Mouse (Mus musculus) midbrain, embryonic 13.5 days (tissue): ENCODE measurements around the gene Hhip. TPM values are rescaled to one million over a fixed set of nuclear protein-coding genes. Genes with fewer than 3 reads are reported as not detected.

Source experiments
- ATAC-seq: fragments of 200-750 bp; cut with Nextera tagmentation; 2 replicates; pipeline ENCODE4 v1.8.0; 2017; ENCODE audit warnings: mild to moderate bottlenecking, moderate TSS enrichment, moderate library complexity
- H3K27ac ChIP-seq: fragments of 300-500 bp; sonication (generic); 2 replicates; pipeline ENCODE4 v1.5.1; 2015; ENCODE audit warnings: inconsistent platforms, mild to moderate bottlenecking, moderate library complexity
- H3K27me3 ChIP-seq: fragments of 300-500 bp; sonication (generic); 2 replicates; pipeline ENCODE4 v1.6.1; 2015; ENCODE audit warnings: mild to moderate bottlenecking, inconsistent platforms
- H3K36me3 ChIP-seq: fragments of 300-500 bp; sonication (generic); 2 replicates; pipeline ENCODE4 v1.6.1; 2015; ENCODE audit warnings: mild to moderate bottlenecking, inconsistent platforms
- H3K4me1 ChIP-seq: fragments of 300-500 bp; sonication (generic); replicated peaks from 2 replicates; pipeline ENCODE4 v1.6.1; 2015; ENCODE audit warnings: inconsistent platforms
- H3K4me2 ChIP-seq: fragments of 300-500 bp; sonication (generic); replicated peaks from 2 replicates; pipeline ENCODE4 v1.6.1; 2015; ENCODE audit warnings: moderate library complexity, mild to moderate bottlenecking, inconsistent platforms
- H3K4me3 ChIP-seq: fragments of 300-500 bp; sonication (generic); replicated peaks from 2 replicates; pipeline ENCODE4 v1.5.1; 2015; ENCODE audit warnings: mild to moderate bottlenecking, inconsistent platforms
- H3K9ac ChIP-seq: fragments of 300-500 bp; sonication (generic); replicated peaks from 2 replicates; pipeline ENCODE4 v1.6.1; 2015; ENCODE audit warnings: mild to moderate bottlenecking, inconsistent platforms
- H3K9me3 ChIP-seq: fragments of 300-500 bp; sonication (generic); 2 replicates; pipeline ENCODE4 v1.6.1; 2016; ENCODE audit warnings: mild to moderate bottlenecking, inconsistent platforms
- WGBS: fragments of 180-500 bp; shearing (Covaris S2); methylation state at CpG from one replicate; pipeline ENCODE4 v1.1.7; 2015; 5-methylcytosine and 5-hydroxymethylcytosine counted together
- polyA plus RNA-seq: library from polyadenylated mRNA; unstranded; fragments of >200 nt; fragmentation: Nextera tagmentation; extraction: Ambion mirVana; gene quantifications from 2 replicates; pipeline ENCODE4 v1.2.1, GENCODE M21; 2015

Gene Hhip
- polyA plus RNA-seq: 0.97 and 1.2 TPM in 2 replicates

- no peaks in the 10 kb centered on the region for H3K9me3 ChIP-seq
- WGBS: under 1% methylated on average over 38 of the region's 56 CpGs
- ATAC-seq: peak; percentile 74
- H3K9ac ChIP-seq: peak within 1 kb of the TSS; percentile 56
- H3K27ac ChIP-seq: no peak within 1 kb of the TSS
- no peaks in the 10 kb centered on the region for H3K36me3 ChIP-seq
- peaks cover 37% of the 10 kb centered on the region for H3K4me1 ChIP-seq
- peaks cover 86% of the 10 kb centered on the region for H3K27me3 ChIP-seq
- peak within 1 kb of the TSS; percentile 56 for H3K4me3 ChIP-seq
- H3K4me2 ChIP-seq: peak within 1 kb of the TSS; percentile 92
These were observed at the start of gene Hhip for GRCm38 (mm10) chr8:80057198-80058174. Gene Hhip (minus strand): TSS chr8:80058006.

DNA sequence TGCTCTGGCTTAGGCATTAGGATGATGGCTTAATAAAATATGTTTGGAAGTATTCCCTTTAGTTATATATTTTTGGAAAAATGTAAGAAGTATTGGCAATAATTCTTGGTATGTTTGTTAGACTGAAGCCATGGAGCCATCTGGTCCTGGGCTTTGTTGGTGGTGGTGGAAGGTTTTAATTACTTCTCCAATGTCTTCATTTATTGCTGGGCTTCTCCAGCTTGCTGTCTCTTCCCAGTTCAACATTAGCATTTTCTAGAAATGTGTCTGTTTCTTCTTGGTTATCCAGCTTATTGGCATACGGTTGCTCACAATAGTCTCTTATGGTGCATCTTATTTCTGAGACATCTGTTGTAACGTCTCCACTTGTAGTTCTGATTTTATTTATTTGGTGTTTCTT, 29.2 kb upstream of the Hhip start:
- no peaks in the 10 kb centered on the region for H3K27me3 ChIP-seq
- H3K27ac ChIP-seq: no peak overlapping the region
- H3K4me1 ChIP-seq: 0 out of 2 replicates have a peak, but pooled peaks cover 3% of the 10 kb centered on the region
- ATAC-seq: no peak
- no peak overlapping the region for H3K9ac ChIP-seq
- no peaks in the 10 kb centered on the region for H3K36me3 ChIP-seq
- no peak overlapping the region for H3K4me2 ChIP-seq
- H3K9me3 ChIP-seq: no peaks in the 10 kb centered on the region
- H3K4me3 ChIP-seq: no peak overlapping the region
- WGBS: 90% methylated on average over 2 of the region's 2 CpGs

DNA sequence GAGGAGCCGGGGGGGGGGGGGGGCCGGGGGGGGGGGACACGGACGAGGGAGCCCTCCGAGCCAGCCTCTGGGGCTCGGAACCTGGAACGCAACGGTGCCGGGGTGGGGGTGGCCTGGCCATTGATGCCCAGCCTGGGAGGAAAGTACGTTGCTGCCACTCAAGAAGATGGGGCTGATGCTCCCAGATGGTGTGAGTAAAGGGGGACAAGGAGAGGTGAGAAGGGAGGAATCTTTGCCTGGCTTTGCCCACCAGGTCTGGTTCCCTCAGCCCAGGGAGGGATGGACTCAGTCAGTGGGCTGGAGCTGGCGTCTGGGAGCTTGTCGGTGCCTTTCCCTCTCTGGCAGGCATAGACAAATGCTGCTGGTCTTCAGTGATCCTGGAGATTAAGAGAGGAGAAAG, 387 bp upstream of the Hhip start:
- H3K4me3 ChIP-seq: peak overlapping the region; percentile 56
- under 1% methylated on average over 8 of the region's 12 CpGs for WGBS
- no peaks in the 10 kb centered on the region for H3K9me3 ChIP-seq
- no peak overlapping the region for H3K27ac ChIP-seq
- H3K4me1 ChIP-seq: peaks cover 37% of the 10 kb centered on the region
- peaks cover 89% of the 10 kb centered on the region for H3K27me3 ChIP-seq
- peak overlapping the region; percentile 56 for H3K9ac ChIP-seq
- H3K36me3 ChIP-seq: no peaks in the 10 kb centered on the region
- peak overlapping the region; percentile 92 for H3K4me2 ChIP-seq
- peak; percentile 61 for ATAC-seq

DNA sequence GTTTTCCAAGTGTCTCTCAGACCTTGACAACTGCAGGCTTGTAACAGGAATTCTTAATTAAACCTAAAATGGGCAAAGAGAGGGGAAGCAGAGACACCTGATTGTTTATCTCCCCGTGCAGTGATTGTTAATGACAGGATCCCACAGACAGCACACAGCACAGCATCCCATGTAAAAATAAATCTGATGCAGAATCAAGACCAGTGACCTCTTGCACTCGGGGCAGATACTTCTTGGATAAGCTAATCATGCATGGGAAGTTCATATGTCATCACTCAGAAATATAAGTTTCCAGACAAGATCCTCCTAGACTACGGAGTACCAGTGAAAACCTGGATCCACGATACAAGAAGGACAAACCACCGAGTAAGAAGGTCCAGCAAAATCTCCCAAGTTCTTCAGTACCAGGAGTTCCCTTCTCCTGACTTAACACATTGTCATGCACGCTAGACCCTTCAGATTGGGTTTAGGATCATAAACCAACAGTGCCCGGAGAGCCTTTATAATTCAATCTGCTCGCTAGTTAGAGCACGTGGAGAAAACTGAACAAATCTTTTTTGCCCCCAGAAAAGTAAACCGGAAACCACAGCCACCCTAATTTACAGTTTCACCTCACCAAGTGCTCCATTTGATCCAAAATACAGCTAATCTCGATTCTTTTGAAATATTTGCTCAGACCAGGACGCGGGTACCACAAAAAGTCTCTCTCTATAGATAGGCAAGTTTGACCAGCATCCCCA, 1.3 kb downstream of the Hhip start:
- H3K27ac ChIP-seq: no peak overlapping the region
- no peaks in the 10 kb centered on the region for H3K36me3 ChIP-seq
- no peak for ATAC-seq
- H3K4me1 ChIP-seq: peaks cover 37% of the 10 kb centered on the region
- H3K9ac ChIP-seq: no peak overlapping the region
- H3K27me3 ChIP-seq: peaks cover 85% of the 10 kb centered on the region
- H3K4me2 ChIP-seq: peak overlapping the region; percentile 92
- 4% methylated on average over 13 of the region's 13 CpGs for WGBS
- peak overlapping the region; percentile 56 for H3K4me3 ChIP-seq
- no peaks in the 10 kb centered on the region for H3K9me3 ChIP-seq

DNA sequence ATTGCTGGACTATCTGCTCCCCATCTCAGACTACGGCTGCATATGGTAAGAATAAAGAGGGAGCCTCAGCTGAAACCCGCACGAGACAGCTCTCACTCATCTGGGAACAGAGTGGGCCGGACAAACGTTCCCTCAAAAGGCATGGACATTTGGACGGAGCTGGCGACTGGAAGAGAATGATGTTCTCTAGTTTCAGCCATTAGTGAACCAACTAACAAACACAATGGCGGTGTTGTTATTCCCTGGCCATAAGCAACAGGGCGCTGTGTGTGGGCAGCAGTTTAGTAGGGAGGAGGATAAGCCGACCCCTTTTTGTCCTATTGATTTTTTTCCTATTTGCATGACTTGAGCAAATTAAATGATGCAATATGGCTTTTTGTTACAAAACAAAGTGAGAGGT, 2.0 kb downstream of the Hhip start:
- no peak overlapping the region for H3K27ac ChIP-seq

DNA sequence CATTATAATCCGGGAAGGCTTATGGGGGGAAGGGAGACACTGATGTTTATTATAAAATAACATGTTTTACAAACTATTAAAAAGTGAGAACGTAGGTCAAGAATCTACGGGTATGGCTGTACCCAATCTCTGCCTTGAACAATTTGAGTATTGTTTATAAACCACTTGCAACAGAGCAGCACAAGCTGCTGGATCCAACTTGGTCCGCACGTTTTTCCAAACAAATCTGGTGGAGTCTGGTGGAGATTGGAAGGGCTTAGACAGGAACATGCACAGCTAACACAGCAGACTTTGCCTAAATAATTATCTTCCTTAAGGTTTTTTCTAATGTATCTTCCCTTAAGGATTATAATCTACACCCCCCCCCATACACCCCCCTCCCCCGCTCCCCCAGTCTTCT, 2.7 kb downstream of the Hhip start:
- peak overlapping the region; percentile 29; the same call in 1 of the 2 replicates for H3K4me3 ChIP-seq
- peak overlapping the region; percentile 92 for H3K4me2 ChIP-seq
- no peaks in the 10 kb centered on the region for H3K36me3 ChIP-seq
- WGBS: 37% methylated on average over 6 of the region's 6 CpGs
- ATAC-seq: no peak
- no peak overlapping the region for H3K9ac ChIP-seq
- H3K4me1 ChIP-seq: peaks cover 37% of the 10 kb centered on the region
- H3K9me3 ChIP-seq: no peaks in the 10 kb centered on the region
- no peak overlapping the region for H3K27ac ChIP-seq
- peaks cover 86% of the 10 kb centered on the region for H3K27me3 ChIP-seq

More for the DNA sequence above, 2.0 kb downstream of the Hhip start:
- WGBS: 1% methylated on average over 10 of the region's 10 CpGs
- H3K4me3 ChIP-seq: peak overlapping the region; percentile 29
- peaks cover 86% of the 10 kb centered on the region for H3K27me3 ChIP-seq
- H3K9me3 ChIP-seq: no peaks in the 10 kb centered on the region
- peak overlapping the region; percentile 92 for H3K4me2 ChIP-seq
- no peak overlapping the region for H3K9ac ChIP-seq
- peak; percentile 55 for ATAC-seq
- peaks cover 37% of the 10 kb centered on the region for H3K4me1 ChIP-seq
- no peaks in the 10 kb centered on the region for H3K36me3 ChIP-seq

- 5% methylated on average over 4 of the region's 4 CpGs for WGBS
- peaks cover 86% of the 10 kb centered on the region for H3K27me3 ChIP-seq
- peaks cover 37% of the 10 kb centered on the region for H3K4me1 ChIP-seq
- no peaks in the 10 kb centered on the region for H3K36me3 ChIP-seq
- H3K27ac ChIP-seq: no peak overlapping the region
- no peak overlapping the region for H3K9ac ChIP-seq
- no peak overlapping the region for H3K4me2 ChIP-seq
- H3K9me3 ChIP-seq: no peaks in the 10 kb centered on the region
- ATAC-seq: no peak
- H3K4me3 ChIP-seq: no peak overlapping the region
These were observed 3.6 kb downstream of the Hhip start for GRCm38 (mm10) chr8:80054216-80054615.

DNA sequence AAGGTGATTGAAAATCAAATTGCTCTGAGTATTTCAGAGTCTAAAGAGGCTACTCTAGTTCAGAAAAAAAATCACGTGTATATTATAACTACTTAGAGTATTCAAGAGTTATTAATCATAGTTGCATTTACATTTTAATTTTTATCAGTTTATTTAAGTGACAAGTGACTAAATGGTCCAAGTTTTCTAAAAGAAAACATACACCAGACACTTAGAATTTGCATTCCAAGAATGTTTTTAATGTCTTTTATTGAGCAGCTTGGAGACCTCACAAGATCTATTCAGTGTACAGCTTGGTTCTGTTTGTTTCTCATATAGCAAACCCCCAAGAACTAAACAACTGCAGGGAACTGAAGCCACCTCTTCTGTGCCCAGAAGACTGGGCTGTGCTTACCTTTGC, 5.0 kb downstream of the Hhip start:
- H3K27me3 ChIP-seq: peaks cover 88% of the 10 kb centered on the region
- 77% methylated on average over 1 of the region's 1 CpGs for WGBS

GRCm38 (mm10) chr8:80051494-80051893, 6.3 kb downstream of the Hhip start:
- no peaks in the 10 kb centered on the region for H3K9me3 ChIP-seq
- ATAC-seq: no peak
- peaks cover 82% of the 10 kb centered on the region for H3K27me3 ChIP-seq
- no peak overlapping the region for H3K4me3 ChIP-seq
- H3K36me3 ChIP-seq: no peaks in the 10 kb centered on the region
- no peak overlapping the region for H3K27ac ChIP-seq
- H3K4me1 ChIP-seq: peaks cover 20% of the 10 kb centered on the region
- H3K4me2 ChIP-seq: no peak overlapping the region
- WGBS: 37% methylated on average over 5 of the region's 5 CpGs
- H3K9ac ChIP-seq: no peak overlapping the region

More for the DNA sequence above, 5.0 kb downstream of the Hhip start:
- ATAC-seq: no peak
- H3K9me3 ChIP-seq: no peaks in the 10 kb centered on the region
- H3K9ac ChIP-seq: no peak overlapping the region
- H3K4me1 ChIP-seq: peaks cover 33% of the 10 kb centered on the region
- no peak overlapping the region for H3K4me3 ChIP-seq
- no peak overlapping the region for H3K4me2 ChIP-seq
- no peaks in the 10 kb centered on the region for H3K36me3 ChIP-seq
- no peak overlapping the region for H3K27ac ChIP-seq

- Histone ChIP-seq H3K9me3 (no peaks in the 10 kb centered on the region), H3K36me3 (no peaks in the 10 kb centered on the region), H3K4me2 (no peak overlapping the region), H3K4me3 (no peak overlapping the region), H3K9ac (no peak overlapping the region), H3K27me3 (peaks cover 73% of the 10 kb centered on the region), H3K27ac (no peak overlapping the region), H3K4me1 (0 out of 2 replicates have a peak, but pooled peaks cover 5% of the 10 kb centered on the region)
- WGBS: 81% methylated on average over 15 of the region's 15 CpGs
- no peak for ATAC-seq
These were observed 8.4 kb downstream of the Hhip start for GRCm38 (mm10) chr8:80049256-80050005.

DNA sequence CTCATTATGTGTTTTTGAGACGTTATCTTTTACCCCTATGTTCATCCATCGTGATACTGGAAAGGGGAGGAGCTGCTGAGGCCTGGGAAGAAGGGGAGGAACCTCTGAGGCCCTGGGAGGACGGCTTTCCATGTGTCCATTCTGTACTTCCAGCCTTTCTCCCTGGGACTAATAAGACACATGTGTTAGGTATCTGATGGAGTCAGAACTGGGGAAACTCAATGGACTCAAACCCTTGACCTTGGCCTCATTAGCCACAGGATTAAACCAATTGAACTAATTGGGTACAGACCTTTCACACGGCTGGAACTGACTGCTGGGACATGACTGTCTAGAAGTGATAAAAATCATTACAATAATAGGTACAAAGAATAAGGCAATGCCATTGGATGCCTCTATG, 9.6 kb downstream of the Hhip start:
- Histone ChIP-seq H3K36me3 (no peaks in the 10 kb centered on the region), H3K9me3 (no peaks in the 10 kb centered on the region), H3K4me2 (no peak overlapping the region), H3K9ac (no peak overlapping the region), H3K27me3 (peaks cover 61% of the 10 kb centered on the region), H3K4me1 (no peaks in the 10 kb centered on the region), H3K4me3 (no peak overlapping the region), H3K27ac (no peak overlapping the region)
- no peak for ATAC-seq
- WGBS: 67% methylated on average over 4 of the region's 4 CpGs
